Mouse (Mus musculus) heart, postnatal 0 days (tissue): ENCODE measurements around the gene Dpm2. TPM values are rescaled to one million over a fixed set of nuclear protein-coding genes. Genes with fewer than 3 reads are reported as not detected.

Experiments
- ATAC-seq: fragments of 200-750 bp; cut with Nextera tagmentation; 2 replicates; pipeline ENCODE4 v1.8.0; 2017; ENCODE audit warnings: low read depth, moderate number of reproducible peaks, moderate library complexity; ENCODE audit not compliant: insufficient read depth
- DNase-seq: peaks from one replicate; pipeline ENCODE4 v3.0.0-alpha.2; 2016; ENCODE audit warnings: low spot score
- H3K27ac ChIP-seq: fragments of 300-500 bp; sonication (generic); 2 replicates; pipeline ENCODE4 v1.5.1; 2014; ENCODE audit warnings: low read depth, mild to moderate bottlenecking
- H3K27me3 ChIP-seq: fragments of 300-500 bp; sonication (generic); 2 replicates; pipeline ENCODE4 v1.6.1; 2014; ENCODE audit warnings: low read length, mixed read lengths; ENCODE audit not compliant: control insufficient read depth, insufficient read depth
- H3K36me3 ChIP-seq: fragments of 300-500 bp; sonication (generic); replicated peaks from 2 replicates; pipeline ENCODE4 v1.6.1; 2014; ENCODE audit warnings: low read length, mixed read lengths; ENCODE audit not compliant: control insufficient read depth, insufficient read depth
- H3K4me1 ChIP-seq: fragments of 300-500 bp; sonication (generic); 2 replicates; pipeline ENCODE4 v1.6.1; 2014; ENCODE audit warnings: antibody characterized with exemption; ENCODE audit not compliant: control insufficient read depth, insufficient read depth
- H3K4me2 ChIP-seq: fragments of 300-500 bp; sonication (generic); 2 replicates; pipeline ENCODE4 v1.6.1; 2014; ENCODE audit warnings: low read depth, mild to moderate bottlenecking, low read length, moderate library complexity
- H3K4me3 ChIP-seq: fragments of 300-500 bp; sonication (generic); 2 replicates; pipeline ENCODE4 v1.5.1; 2014; ENCODE audit warnings: low read depth, low read length
- H3K9ac ChIP-seq: fragments of 300-500 bp; sonication (generic); replicated peaks from 2 replicates; pipeline ENCODE4 v1.6.1; 2014; ENCODE audit warnings: low read depth, low read length, mixed read lengths
- H3K9me3 ChIP-seq: fragments of 300-500 bp; sonication (generic); replicated peaks from 2 replicates; pipeline ENCODE4 v1.6.1; 2016; ENCODE audit warnings: low read length; ENCODE audit not compliant: control insufficient read depth
- CTCF ChIP-seq: IDR thresholded peaks from 2 replicates; pipeline ENCODE4 v1.5.1; 2016; ENCODE audit warnings: antibody characterized with exemption, control low read depth, low read depth
- EP300 ChIP-seq: IDR thresholded peaks from 2 replicates; pipeline ENCODE4 v1.6.1; 2016; ENCODE audit warnings: antibody characterized with exemption, low read depth
- WGBS: fragments of 180-500 bp; shearing (Covaris S2); extraction: QIAGEN DNeasy Blood & Tissue Kit; methylation state at CpG from one replicate; pipeline ENCODE4 v1.1.7; 2014; 5-methylcytosine and 5-hydroxymethylcytosine counted together
- polyA plus RNA-seq: library from polyadenylated mRNA; unstranded; fragments of >200 nt; fragmentation: Nextera tagmentation; extraction: Ambion mirVana; gene quantifications from 2 replicates; pipeline ENCODE4 v1.2.1, GENCODE M21; 2015
- total RNA-seq: library from RNA; depleted of rRNA; stranded (reverse); fragments of >200 nt; gene quantifications from 2 replicates; pipeline ENCODE4 v1.2.3, GENCODE M21; 2014; ENCODE audit warnings: low replicate concordance

The Dpm2 gene
- total and polyA plus RNA-seq, 2 experiments from 2014 or later = 31.0 to 56.1 TPM

GRCm38 (mm10) chr2:32596725-32597124 is 26.1 kb downstream of the Dpm2 start:
- TF ChIP-seq CTCF (no peak), EP300 (no peak)
- H3K4me3 ChIP-seq = no peak overlapping the region
- WGBS = 85% methylated on average over 13 of the region's 13 CpGs
- ATAC-seq (no peak), DNase-seq (no peak)
- H3K4me2 ChIP-seq = no peak overlapping the region
- H3K36me3 ChIP-seq = peaks cover 51% of the 10 kb centered on the region
- no peaks in the 10 kb centered on the region for H3K27me3 ChIP-seq
- H3K27ac ChIP-seq = no peak overlapping the region
- peaks cover 4% of the 10 kb centered on the region for H3K4me1 ChIP-seq
- no peaks in the 10 kb centered on the region for H3K9me3 ChIP-seq
- H3K9ac ChIP-seq = no peak overlapping the region

GRCm38 (mm10) chr2:32597248-32597647 is 26.6 kb downstream of the Dpm2 start:
- Histone ChIP-seq H3K27ac (no peak overlapping the region), H3K36me3 (peaks cover 48% of the 10 kb centered on the region), H3K9me3 (no peaks in the 10 kb centered on the region), H3K4me2 (no peak overlapping the region), H3K4me3 (no peak overlapping the region), H3K9ac (no peak overlapping the region), H3K4me1 (peaks cover 5% of the 10 kb centered on the region), H3K27me3 (no peaks in the 10 kb centered on the region)
- WGBS = 88% methylated on average over 5 of the region's 5 CpGs
- no peak for ATAC-seq
- no peak for TF ChIP-seq CTCF
- TF ChIP-seq EP300 = no peak
- DNase-seq = no peak

- H3K36me3 ChIP-seq = peaks cover 48% of the 10 kb centered on the region
- H3K27ac ChIP-seq = no peak overlapping the region
- H3K9me3 ChIP-seq = no peaks in the 10 kb centered on the region
- TF ChIP-seq CTCF = no peak
- TF ChIP-seq EP300 = no peak
- H3K27me3 ChIP-seq = no peaks in the 10 kb centered on the region
- no peak for ATAC-seq
- H3K4me2 ChIP-seq = no peak overlapping the region
- H3K4me1 ChIP-seq = peaks cover 9% of the 10 kb centered on the region
- no peak for DNase-seq
- 70% methylated on average over 5 of the region's 5 CpGs for WGBS
- no peak overlapping the region for H3K9ac ChIP-seq
- H3K4me3 ChIP-seq = no peak overlapping the region
Measured at GRCm38 (mm10) chr2:32597699-32598098, 27.0 kb downstream of the Dpm2 start.

GRCm38 (mm10) chr2:32598506-32598905 is 27.8 kb downstream of the Dpm2 start:
- H3K36me3 ChIP-seq = peaks cover 48% of the 10 kb centered on the region
- H3K27me3 ChIP-seq = no peaks in the 10 kb centered on the region
- peak overlapping the region; percentile 17; the same call in 1 of the 2 replicates for H3K27ac ChIP-seq
- ATAC-seq (no peak), DNase-seq (no peak)
- H3K4me1 ChIP-seq = peaks cover 9% of the 10 kb centered on the region
- TF ChIP-seq EP300 = no peak
- no peak for TF ChIP-seq CTCF
- no peaks in the 10 kb centered on the region for H3K9me3 ChIP-seq
- no peak overlapping the region for H3K4me2 ChIP-seq
- 67% methylated on average over 8 of the region's 8 CpGs for WGBS
- H3K4me3 ChIP-seq = no peak overlapping the region
- H3K9ac ChIP-seq = no peak overlapping the region

DNA sequence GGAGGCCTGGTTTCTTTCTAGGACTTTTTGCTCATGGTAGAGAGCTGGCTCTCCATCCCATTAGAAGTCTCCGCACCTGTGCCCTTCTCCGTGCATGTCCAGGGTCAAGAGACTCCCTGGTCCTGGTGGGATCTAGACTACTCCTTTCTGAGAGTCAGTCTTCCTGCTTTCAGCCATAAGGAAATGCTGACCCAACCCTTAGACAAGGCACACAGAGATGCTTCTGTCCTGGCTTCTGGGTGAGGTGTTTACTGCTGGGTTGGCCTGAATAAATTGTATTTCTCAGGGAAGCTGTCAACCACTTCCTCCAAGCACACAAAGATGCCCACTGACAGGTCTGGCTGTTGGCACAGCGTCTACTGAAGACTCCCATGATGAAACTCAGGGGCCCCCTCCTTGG is 28.8 kb downstream of the Dpm2 start, which contains the start of gene St6galnac6:
Gene St6galnac6 (plus strand): TSS at position 301 of the 400 bp plus-strand sequence.
- Histone ChIP-seq H3K4me3 (no peak within 1 kb of the TSS), H3K9ac (no peak within 1 kb of the TSS)
- 91% methylated on average over 3 of the region's 3 CpGs for WGBS

DNA sequence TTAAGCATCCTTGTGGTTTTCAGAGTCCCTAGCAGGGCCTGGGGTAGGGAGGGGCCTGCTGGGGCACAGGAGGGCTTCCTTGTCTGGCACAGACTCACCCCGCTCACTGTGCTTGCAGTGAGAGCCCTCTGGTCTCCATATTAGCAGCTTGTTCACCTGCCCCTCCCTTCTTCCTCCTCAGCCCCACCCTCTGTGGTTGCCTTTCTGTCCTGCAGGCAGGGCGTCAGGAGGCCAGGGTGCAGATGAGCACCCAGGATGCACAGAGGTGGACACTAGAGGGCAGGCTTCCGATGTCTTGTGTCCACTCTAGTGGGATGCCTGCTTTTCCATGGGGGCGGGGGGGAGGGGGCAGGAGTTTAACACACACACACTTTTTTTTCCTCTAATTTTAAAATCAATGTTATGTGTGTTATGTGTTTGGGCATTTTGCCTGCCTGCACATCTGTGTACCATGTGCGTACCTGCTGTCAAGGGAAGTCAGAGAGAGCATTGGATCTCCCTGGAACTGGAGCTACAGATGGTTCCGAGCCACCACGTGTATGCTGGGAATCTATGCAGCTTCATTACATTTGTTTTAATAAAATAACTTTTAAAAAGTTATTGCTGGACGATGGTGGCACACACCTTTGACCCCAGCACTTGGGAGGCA is 30.9 kb downstream of the Dpm2 start:
- ATAC-seq (peak; percentile 40; the same call in 1 of the 2 replicates), DNase-seq (no peak)
- no peak overlapping the region for H3K9ac ChIP-seq
- 50% methylated on average over 8 of the region's 8 CpGs for WGBS
- H3K27me3 ChIP-seq = no peaks in the 10 kb centered on the region
- H3K4me2 ChIP-seq = no peak overlapping the region
- peaks cover 19% of the 10 kb centered on the region for H3K36me3 ChIP-seq
- no peak overlapping the region for H3K4me3 ChIP-seq
- no peak for TF ChIP-seq EP300
- TF ChIP-seq CTCF = peak; percentile 47
- H3K4me1 ChIP-seq = peaks cover 9% of the 10 kb centered on the region
- no peak overlapping the region for H3K27ac ChIP-seq
- no peaks in the 10 kb centered on the region for H3K9me3 ChIP-seq

More for the DNA sequence above, 28.8 kb downstream of the Dpm2 start, which contains the start of gene St6galnac6:
- H3K36me3 ChIP-seq = peaks cover 39% of the 10 kb centered on the region
- ATAC-seq (no peak), DNase-seq (no peak)
- no peaks in the 10 kb centered on the region for H3K27me3 ChIP-seq
- H3K4me1 ChIP-seq = peaks cover 9% of the 10 kb centered on the region
- TF ChIP-seq EP300 = no peak
- no peak for TF ChIP-seq CTCF
- no peaks in the 10 kb centered on the region for H3K9me3 ChIP-seq
- peak within 1 kb of the TSS; percentile 17; the same call in 1 of the 2 replicates for H3K27ac ChIP-seq
- no peak within 1 kb of the TSS for H3K4me2 ChIP-seq
